Mouse (Mus musculus) thymus, adult 2 months (tissue): ENCODE results near the gene Irf2bp1. TPM values are rescaled to one million over a fixed set of nuclear protein-coding genes. Genes with fewer than 3 reads are reported as not detected.

Experiments used
- DNase-seq: peaks from one replicate; pipeline ENCODE4 v3.0.0; 2021
- H3K27ac ChIP-seq: fragments of 200-500 bp; 2 replicates; pipeline ENCODE4 v1.5.1; 2012; ENCODE audit warnings: low read length, control low read depth; ENCODE audit not compliant: control insufficient read depth, insufficient read depth
- H3K27me3 ChIP-seq: fragments of 200-500 bp; 2 replicates; pipeline ENCODE4 v1.6.1; 2012; ENCODE audit warnings: mild to moderate bottlenecking, low read length, moderate library complexity, mixed read lengths; ENCODE audit not compliant: control insufficient read depth, insufficient read depth
- H3K36me3 ChIP-seq: fragments of 200-500 bp; 2 replicates; pipeline ENCODE4 v1.6.1; 2012; ENCODE audit warnings: mild to moderate bottlenecking, low read length, moderate library complexity; ENCODE audit not compliant: control insufficient read depth, insufficient read depth
- H3K4me1 ChIP-seq: fragments of 200-500 bp; replicated peaks from 2 replicates; pipeline ENCODE4 v1.6.1; 2012; ENCODE audit warnings: low read length; ENCODE audit not compliant: control insufficient read depth, insufficient read depth
- H3K4me3 ChIP-seq: fragments of 200-500 bp; 2 replicates; pipeline ENCODE4 v1.5.1; 2012; ENCODE audit warnings: mild to moderate bottlenecking, low read length, control low read depth, moderate library complexity; ENCODE audit not compliant: control insufficient read depth, insufficient read depth
- CTCF ChIP-seq: fragments of 200-500 bp; IDR thresholded peaks from 2 replicates; pipeline ENCODE4 v1.5.1; 2012; ENCODE audit warnings: mild to moderate bottlenecking, control low read depth, low read length, moderate library complexity, borderline replicate concordance; ENCODE audit not compliant: control insufficient read depth, poor library complexity, insufficient read depth; ENCODE audit errors: extremely low read depth
- POLR2A ChIP-seq: fragments of 200-500 bp; IDR thresholded peaks from 2 replicates; pipeline ENCODE4 v1.6.1; 2012; ENCODE audit warnings: mild to moderate bottlenecking, low read length, control low read depth, moderate library complexity; ENCODE audit not compliant: control insufficient read depth, poor library complexity, insufficient read depth; ENCODE audit errors: extremely low read depth
- WGBS: fragments of 180-500 bp; shearing (Covaris S2); methylation state at CpG from one replicate; pipeline ENCODE4 v1.1.7; 2018; 5-methylcytosine and 5-hydroxymethylcytosine counted together
- polyA plus RNA-seq: library from polyadenylated mRNA; depleted of rRNA; stranded (reverse); fragments of >200 nt; gene quantifications from 2 replicates; pipeline ENCODE4 v1.2.3, GENCODE M21; 2012

Irf2bp1 gene
- polyA plus RNA-seq, 1 experiment: 67.2 TPM

DNA sequence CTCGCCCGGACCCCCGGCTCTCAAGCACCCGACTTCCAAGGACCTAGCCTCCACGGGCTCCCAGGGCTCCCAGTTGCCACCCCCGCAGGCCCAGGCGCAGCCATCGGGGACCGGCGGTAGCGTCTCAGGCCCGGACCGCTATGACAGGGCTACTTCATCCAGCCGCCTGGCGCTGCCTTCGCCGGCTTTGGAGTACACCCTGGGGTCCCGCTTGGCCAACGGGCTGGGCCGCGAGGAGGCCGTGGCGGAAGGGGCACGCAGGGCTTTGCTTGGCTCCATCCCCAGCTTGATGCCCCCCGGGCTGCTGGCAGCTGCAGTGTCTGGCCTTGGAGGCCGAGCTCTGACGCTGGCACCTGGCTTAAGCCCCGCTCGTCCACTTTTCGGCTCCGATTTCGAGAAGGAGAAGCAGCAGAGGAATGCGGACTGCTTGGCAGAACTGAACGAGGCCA lies 811 bp downstream of the Irf2bp1 start:
- TF ChIP-seq POLR2A (no peak), CTCF (no peak)
- Histone ChIP-seq H3K27me3 (no peaks in the 10 kb centered on the region), H3K27ac (no peak overlapping the region), H3K36me3 (no peaks in the 10 kb centered on the region), H3K4me3 (peak overlapping the region; percentile 90), H3K4me1 (peaks cover 30% of the 10 kb centered on the region)
- DNase-seq: no peak
- 24% methylated on average over 34 of the region's 34 CpGs for WGBS

DNA sequence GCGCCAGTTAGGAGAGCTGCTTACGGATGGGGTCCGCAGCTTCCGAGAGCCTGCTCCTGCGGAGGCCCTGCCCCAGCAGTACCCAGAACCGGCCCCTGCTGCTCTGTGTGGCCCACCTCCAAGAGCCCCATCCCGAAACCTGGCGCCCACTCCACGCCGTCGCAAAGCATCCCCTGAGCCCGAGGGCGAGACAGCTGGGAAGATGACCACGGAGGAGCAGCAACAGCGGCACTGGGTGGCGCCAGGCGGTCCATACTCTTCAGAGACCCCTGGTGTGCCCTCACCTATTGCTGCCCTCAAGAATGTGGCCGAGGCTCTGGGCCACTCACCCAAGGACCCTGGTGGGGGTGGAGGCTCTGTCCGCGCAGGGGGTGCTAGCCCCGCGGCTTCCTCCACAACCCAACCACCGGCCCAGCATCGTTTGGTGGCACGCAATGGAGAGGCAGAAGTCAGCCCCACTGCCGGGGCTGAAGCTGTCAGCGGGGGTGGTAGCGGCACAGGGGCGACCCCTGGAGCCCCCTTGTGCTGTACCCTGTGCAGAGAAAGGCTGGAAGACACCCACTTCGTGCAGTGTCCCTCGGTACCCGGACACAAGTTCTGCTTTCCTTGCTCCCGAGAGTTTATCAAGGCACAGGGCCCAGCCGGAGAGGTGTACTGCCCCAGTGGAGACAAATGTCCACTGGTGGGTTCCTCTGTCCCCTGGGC lies 1.7 kb downstream of the Irf2bp1 start:
- no peak overlapping the region for H3K4me3 ChIP-seq

DNA sequence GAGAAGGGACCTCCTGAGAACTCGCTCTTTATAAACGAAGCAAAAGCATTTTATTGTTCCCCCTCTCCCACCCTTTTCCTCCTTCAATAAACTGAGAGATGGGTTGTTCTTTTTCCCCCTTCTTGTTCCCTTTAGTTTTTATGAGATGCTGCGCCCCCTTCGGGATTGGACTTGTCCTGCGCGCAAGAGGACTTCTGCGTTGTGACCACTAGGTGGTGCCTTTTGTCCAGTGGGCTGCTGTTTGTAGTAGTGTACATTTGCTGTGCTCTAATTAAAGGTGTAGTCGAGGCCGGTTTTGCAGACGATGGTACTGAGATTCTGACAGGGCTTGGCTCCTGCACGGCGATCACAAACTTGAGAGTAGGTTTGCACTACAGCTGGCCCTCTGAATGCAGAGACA lies 2.6 kb downstream of the Irf2bp1 start:
- TF ChIP-seq CTCF (peak; percentile 84; the same call in 1 of the 2 replicates), POLR2A (no peak)

More for the DNA sequence above, 1.7 kb downstream of the Irf2bp1 start:
- H3K27me3 ChIP-seq: no peaks in the 10 kb centered on the region
- TF ChIP-seq CTCF (no peak), POLR2A (no peak)
- no peak overlapping the region for H3K27ac ChIP-seq
- no peak for DNase-seq
- H3K36me3 ChIP-seq: no peaks in the 10 kb centered on the region
- 94% methylated on average over 34 of the region's 34 CpGs for whole genome bisulfite sequencing
- H3K4me1 ChIP-seq: peaks cover 30% of the 10 kb centered on the region

DNA sequence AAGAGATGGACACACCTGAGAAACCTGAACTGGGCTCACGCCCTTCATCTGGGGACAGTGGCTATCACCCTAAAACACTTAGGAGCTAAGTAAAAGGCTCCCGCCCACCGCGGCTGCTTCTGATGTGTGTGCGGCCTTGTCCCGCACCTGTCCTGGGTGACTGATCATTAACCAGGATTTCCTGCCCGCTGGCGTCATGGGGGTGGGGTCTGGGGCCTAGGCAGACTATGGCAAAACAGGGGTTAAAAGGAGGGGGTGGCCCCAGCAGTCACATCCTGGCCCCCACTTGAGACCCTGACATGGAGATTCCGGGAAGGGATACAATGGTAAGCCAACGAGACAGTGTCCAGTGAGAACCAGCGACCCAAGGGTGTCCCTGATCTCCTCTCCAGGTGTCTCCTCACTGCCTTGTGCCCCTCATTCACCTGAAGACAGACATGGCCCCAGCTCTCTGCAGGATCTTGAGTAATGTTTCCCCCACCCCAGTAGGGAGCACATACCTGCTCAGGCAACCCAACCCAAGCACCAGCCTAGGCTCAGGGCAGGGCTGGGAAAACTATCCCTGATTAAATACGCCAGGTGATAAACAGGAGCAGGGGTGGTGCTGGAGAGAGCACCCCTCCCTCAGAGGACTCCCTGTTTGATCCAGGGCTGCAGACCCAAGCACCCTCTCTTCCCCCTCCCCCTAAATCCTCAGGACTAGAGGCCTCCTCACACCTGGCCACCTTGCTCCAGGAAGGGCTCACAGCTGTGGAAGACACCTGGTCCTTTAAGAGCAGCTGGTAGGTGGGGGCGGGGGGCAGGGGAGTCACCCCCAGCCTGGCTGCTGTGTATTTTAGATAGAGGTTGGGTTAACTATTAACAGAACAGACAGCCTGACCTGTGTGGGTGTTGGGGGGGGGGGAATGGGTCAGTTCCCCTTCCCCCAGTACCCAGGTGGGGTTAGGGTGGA lies 3.5 kb downstream of the Irf2bp1 start:
- WGBS: 87% methylated on average over 13 of the region's 13 CpGs
- peaks cover 33% of the 10 kb centered on the region for H3K4me1 ChIP-seq
- no peak for DNase-seq
- no peak overlapping the region for H3K27ac ChIP-seq
- H3K4me3 ChIP-seq: no peak overlapping the region
- no peaks in the 10 kb centered on the region for H3K36me3 ChIP-seq
- no peak for TF ChIP-seq CTCF
- TF ChIP-seq POLR2A: no peak
- H3K27me3 ChIP-seq: no peaks in the 10 kb centered on the region

More for the DNA sequence above, 2.6 kb downstream of the Irf2bp1 start:
- DNase-seq: peak; percentile 78
- Histone ChIP-seq H3K27me3 (no peaks in the 10 kb centered on the region), H3K36me3 (no peaks in the 10 kb centered on the region), H3K27ac (no peak overlapping the region), H3K4me3 (no peak overlapping the region), H3K4me1 (peaks cover 27% of the 10 kb centered on the region)
- WGBS: 10% methylated on average over 12 of the region's 12 CpGs

DNA sequence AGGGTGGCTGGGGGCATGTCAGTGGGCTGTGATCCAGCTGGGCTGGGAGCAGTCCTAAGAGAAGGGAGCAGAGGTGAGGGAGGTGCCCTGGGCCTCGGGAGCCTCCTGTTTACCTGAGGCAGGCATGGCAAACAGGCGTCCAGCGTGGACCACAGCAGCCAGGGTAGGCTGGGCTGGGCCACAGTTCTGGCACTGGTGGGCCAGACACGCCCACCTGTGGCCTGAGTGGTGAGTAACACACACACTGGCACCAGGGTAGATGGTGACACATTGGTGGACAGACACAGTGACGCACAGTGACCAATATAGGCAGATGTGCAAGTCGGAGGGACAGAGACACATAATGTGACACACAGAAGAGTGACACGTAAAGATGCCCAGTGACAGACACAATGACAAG lies 6.7 kb downstream of the Irf2bp1 start:
- H3K36me3 ChIP-seq: no peaks in the 10 kb centered on the region
- H3K4me1 ChIP-seq: peaks cover 12% of the 10 kb centered on the region
- 93% methylated on average over 7 of the region's 7 CpGs for WGBS
- no peaks in the 10 kb centered on the region for H3K27me3 ChIP-seq
- no peak for DNase-seq
- no peak overlapping the region for H3K27ac ChIP-seq
- H3K4me3 ChIP-seq: no peak overlapping the region
- TF ChIP-seq POLR2A (no peak), CTCF (no peak)

DNA sequence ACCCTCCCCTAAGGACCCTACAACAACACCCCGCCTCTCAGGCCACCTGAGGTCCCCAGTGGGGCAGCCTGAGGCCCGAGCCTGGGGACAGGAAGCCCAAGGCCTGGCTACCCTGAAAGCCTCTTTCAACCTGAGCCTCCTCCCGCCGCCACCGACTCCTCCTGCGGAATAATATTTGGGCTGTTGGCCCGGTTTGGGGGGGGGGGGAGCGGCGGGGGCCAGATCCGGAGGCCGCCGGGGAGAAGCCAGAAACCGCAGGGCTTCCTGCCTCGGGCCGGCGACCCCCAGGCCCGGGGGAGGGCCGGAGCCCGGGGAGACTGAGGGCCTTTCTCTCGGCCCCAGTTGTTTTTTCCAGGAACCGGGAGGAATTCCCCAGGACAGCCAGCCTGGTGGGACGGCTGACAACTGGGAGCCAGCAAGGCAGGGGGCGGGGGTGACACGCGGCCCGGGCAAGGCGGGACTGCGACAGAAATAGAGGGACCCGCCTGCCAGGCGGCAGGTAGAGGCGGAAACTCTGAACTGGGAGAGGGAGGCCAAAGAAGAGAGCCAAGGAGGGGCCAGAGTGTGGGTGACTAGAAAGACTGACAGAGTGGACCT lies 8.3 kb downstream of the Irf2bp1 start:
- Histone ChIP-seq H3K36me3 (no peaks in the 10 kb centered on the region), H3K27me3 (no peaks in the 10 kb centered on the region), H3K27ac (no peak overlapping the region), H3K4me1 (peaks cover 10% of the 10 kb centered on the region), H3K4me3 (no peak overlapping the region)
- DNase-seq: no peak
- WGBS: 3% methylated on average over 27 of the region's 31 CpGs
- no peak for TF ChIP-seq CTCF
- no peak for TF ChIP-seq POLR2A
